Mouse (Mus musculus): Measurements from ENCODE around the gene Adora2b.

DNA sequence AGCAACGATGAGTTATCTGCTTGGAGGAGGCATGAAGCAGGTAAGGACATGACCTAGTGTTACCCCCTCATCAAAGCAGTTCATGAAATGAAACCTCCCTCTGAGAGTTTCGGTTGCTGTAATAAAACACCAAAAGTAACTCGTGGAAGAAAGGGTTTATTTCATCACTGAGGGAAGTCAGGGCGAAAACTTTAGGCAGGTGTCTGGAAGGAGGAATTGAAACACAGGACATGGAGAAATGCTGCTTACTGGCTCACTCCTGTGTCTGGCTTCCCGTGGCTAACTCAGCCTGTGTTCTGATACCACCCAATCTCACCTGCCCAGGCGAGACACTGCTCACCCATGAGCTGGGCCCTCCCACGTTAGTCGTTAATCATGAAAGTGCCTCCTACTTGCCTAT, 36.2 kb downstream of the Adora2b start:
- TF ChIP-seq CTCF (IDR thresholded peaks at IDR 0.05; ENCODE audit: insufficient read depth, low read length) (no peak), POLR2A (IDR thresholded peaks at IDR 0.05; ENCODE audit: borderline replicate concordance, extremely low read depth, low read depth, low read length) (no peak)

Data from lung, adult 2 months (tissue).